Mouse (Mus musculus): ENCODE data around the gene Dedd2.

GRCm38 (mm10) chr7:25240631-25241030 lies 20.2 kb upstream of the Dedd2 start:
- TF ChIP-seq CTCF (IDR thresholded peaks at IDR 0.05; ENCODE audit: borderline replicate concordance, insufficient read depth, low read length) (no peak), POLR2A (IDR thresholded peaks at IDR 0.05; ENCODE audit: low read depth, low read length) (no peak)

All from embryonic fibroblast, embryonic 13.5 days (primary cell).